Mouse (Mus musculus) spleen, adult 2 months (tissue): ENCODE measurements at regions not wholly inside any gene's neighbourhood (a gene's known extent, or its start where the extent isn't known, plus 50 kb on each side); places are given as distances from the start of the nearest gene placed in this dataset.

ENCODE experiments used
- DNase-seq, 2 experiments: peaks; one replicate each; pipeline versions ENCODE4 v3.0.0 to v3.0.0-alpha.2; 2012 to 2021; ENCODE audit warnings: low spot score in 2 of 2, low read depth in 1 of 2
- H3K27ac ChIP-seq: fragments of 200-500 bp; 2 replicates; pipeline ENCODE4 v1.5.1; 2012; ENCODE audit warnings: low read length, inconsistent platforms; ENCODE audit not compliant: insufficient read depth
- H3K27me3 ChIP-seq: fragments of 200-500 bp; 2 replicates; pipeline ENCODE4 v1.6.1; 2012; ENCODE audit warnings: mild to moderate bottlenecking, moderate library complexity, low read length, inconsistent platforms; ENCODE audit not compliant: control insufficient read depth, insufficient read depth
- H3K36me3 ChIP-seq: fragments of 200-500 bp; 2 replicates; pipeline ENCODE4 v1.6.1; 2012; ENCODE audit warnings: mild to moderate bottlenecking, low read length, inconsistent platforms; ENCODE audit not compliant: control insufficient read depth, insufficient read depth
- H3K4me1 ChIP-seq: fragments of 200-500 bp; 2 replicates; pipeline ENCODE4 v1.6.1; 2011; ENCODE audit warnings: inconsistent platforms; ENCODE audit not compliant: control insufficient read depth, insufficient read depth, insufficient read length
- H3K4me3 ChIP-seq: fragments of 200-500 bp; 2 replicates; pipeline ENCODE4 v1.5.1; 2011; ENCODE audit warnings: mild to moderate bottlenecking, inconsistent platforms; ENCODE audit not compliant: insufficient read depth, insufficient read length; ENCODE audit errors: extremely low read depth
- CTCF ChIP-seq: fragments of 200-500 bp; IDR thresholded peaks from 2 replicates; pipeline ENCODE4 v1.5.1; 2011; ENCODE audit warnings: mild to moderate bottlenecking, inconsistent platforms; ENCODE audit not compliant: insufficient read depth, insufficient read length, insufficient replicate concordance; ENCODE audit errors: extremely low read depth
- POLR2A ChIP-seq: fragments of 200-500 bp; IDR thresholded peaks from 2 replicates; pipeline ENCODE4 v1.6.1; 2011; ENCODE audit warnings: low read depth, low read length, inconsistent platforms
- WGBS: fragments of 180-500 bp; shearing (Covaris S2); methylation state at CpG from one replicate; pipeline ENCODE4 v1.1.7; 2018; 5-methylcytosine and 5-hydroxymethylcytosine counted together

DNA sequence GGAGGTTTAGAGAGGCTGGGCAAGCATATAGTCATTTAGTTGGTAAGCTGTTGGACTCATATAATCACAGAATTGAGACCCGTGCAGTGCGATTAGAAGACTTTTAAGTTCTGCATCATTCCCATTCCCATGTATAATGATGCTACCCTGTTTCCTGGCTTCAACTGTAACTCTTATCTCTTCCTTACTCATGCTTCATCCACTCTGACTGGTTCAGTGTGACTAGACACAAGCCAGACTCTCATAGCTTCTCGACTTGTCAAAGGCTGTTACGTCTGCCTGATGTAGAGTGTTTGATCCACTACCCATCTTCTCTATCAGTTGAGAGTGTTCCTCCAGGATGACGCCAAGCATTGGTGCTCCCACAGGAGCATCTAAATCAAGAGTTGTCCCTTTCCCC lies 131.6 kb downstream of the Dact1 start:
- Histone ChIP-seq H3K27ac (no peak overlapping the region), H3K4me3 (no peak overlapping the region), H3K36me3 (no peaks in the 10 kb centered on the region), H3K27me3 (no peaks in the 10 kb centered on the region), H3K4me1 (no peaks in the 10 kb centered on the region)
- 93% methylated on average over 5 of the region's 5 CpGs for WGBS
- DNase-seq, result no peak
- TF ChIP-seq CTCF, result no peak

DNA sequence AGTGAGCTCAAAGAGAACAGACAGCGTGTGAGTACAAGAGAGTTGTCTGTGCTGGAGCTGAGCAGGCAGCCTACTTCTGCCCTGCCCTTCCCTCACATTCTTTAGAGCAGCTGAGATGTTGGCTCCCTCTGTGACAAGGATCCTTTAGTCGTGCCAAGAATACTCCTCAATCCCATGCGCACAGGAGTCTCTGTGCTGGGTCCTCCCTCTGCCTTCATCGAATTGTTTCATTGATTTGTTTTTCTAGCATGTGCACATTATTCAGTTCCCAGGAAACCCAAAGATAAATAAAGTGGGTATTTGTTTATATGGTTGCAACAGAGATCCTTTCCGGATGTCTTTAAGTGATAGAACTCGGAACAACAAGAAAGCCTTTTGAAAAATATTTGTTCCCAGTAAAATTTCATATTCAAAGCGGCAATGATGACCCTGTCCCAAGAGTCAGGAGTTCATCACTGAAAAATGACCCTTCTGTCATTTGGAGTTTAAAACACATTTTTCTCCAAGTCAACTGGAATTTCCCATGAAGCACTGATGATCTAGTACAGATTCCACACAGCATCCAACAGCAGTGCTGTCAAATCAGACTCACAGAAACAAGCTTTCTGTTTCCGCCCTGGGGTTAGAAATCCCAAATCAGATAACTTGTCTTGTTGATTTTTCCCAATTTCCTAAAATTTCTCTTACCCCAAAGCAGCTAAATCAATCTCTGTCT lies 136.7 kb downstream of the Dact1 start:
- Histone ChIP-seq H3K36me3 (no peaks in the 10 kb centered on the region), H3K4me3 (no peak overlapping the region), H3K27ac (no peak overlapping the region), H3K27me3 (no peaks in the 10 kb centered on the region), H3K4me1 (no peaks in the 10 kb centered on the region)
- WGBS, result 77% methylated on average over 8 of the region's 8 CpGs
- no peak for DNase-seq
- TF ChIP-seq CTCF (no peak), POLR2A (no peak)

DNA sequence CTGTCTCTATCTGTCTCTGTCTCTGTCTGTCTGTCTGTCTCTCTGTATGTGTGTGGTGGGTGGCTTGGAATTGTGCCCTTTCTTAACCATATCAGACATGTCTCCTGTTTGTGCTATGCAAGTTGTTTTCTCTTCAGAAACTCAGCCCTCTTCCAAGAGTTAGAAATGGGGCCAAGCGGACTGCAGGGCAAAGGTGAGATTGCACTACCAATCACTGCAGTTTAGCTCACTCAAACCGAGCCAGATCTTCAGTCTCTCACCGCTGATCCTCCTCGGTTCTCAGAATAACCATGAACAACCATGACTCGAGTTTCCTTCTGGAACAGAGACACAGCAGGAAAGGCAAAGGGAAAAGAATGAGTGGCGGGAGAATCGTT lies 137.2 kb downstream of the Dact1 start:
- no peak overlapping the region for H3K27ac ChIP-seq
- TF ChIP-seq CTCF, result no peak
- no peak for TF ChIP-seq POLR2A
- no peaks in the 10 kb centered on the region for H3K4me1 ChIP-seq
- 50% methylated on average over 7 of the region's 7 CpGs for WGBS
- no peaks in the 10 kb centered on the region for H3K36me3 ChIP-seq
- H3K27me3 ChIP-seq, result no peaks in the 10 kb centered on the region
- no peak overlapping the region for H3K4me3 ChIP-seq
- no peak for DNase-seq

DNA sequence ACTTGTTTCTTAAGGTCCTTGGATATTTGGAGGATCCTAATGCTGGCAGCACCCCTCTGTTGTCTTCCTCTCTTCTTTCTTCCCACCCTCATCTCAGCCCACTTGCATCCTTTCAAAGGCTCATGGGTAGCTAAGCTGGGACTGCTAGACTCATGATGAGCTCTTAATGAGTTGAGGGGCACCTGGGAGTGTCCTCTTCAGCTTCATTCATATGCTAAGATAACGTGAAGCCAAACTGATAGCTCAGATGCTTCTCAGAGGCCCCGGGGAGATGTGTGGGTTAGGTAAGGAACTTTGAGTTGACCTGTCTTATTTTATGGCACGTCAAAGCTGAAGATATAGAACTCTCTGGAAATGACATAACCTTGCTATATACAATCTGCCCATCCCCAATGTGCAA lies 139.3 kb downstream of the Dact1 start:
- Histone ChIP-seq H3K36me3 (no peaks in the 10 kb centered on the region), H3K27me3 (no peaks in the 10 kb centered on the region), H3K4me1 (no peaks in the 10 kb centered on the region), H3K27ac (no peak overlapping the region), H3K4me3 (no peak overlapping the region)
- WGBS, result 75% methylated on average over 3 of the region's 3 CpGs
- no peak for DNase-seq
- TF ChIP-seq CTCF (no peak), POLR2A (no peak)

DNA sequence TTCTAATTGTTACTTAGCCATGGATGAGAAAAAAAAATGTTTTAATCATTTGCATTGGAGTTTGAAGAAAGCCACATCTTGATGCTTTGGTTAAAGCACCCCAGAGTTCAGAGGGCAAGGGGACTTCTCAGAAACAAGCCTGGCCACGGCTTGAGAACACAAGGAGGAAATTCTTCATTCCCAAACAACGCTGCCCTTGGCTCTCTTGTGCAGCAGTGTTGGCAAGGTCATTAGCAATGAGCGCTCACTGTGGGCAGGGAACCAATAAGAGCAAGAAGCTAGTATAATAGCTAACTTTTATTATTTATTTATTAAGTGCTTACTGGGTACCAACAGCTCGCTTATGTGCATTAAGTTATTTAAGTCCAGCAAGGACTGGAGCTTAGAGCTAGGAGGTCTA lies 140.4 kb downstream of the Dact1 start:
- Histone ChIP-seq H3K4me3 (no peak overlapping the region), H3K27ac (no peak overlapping the region), H3K36me3 (no peaks in the 10 kb centered on the region), H3K4me1 (no peaks in the 10 kb centered on the region), H3K27me3 (no peaks in the 10 kb centered on the region)
- 77% methylated on average over 4 of the region's 4 CpGs for WGBS
- TF ChIP-seq POLR2A, result no peak
- TF ChIP-seq CTCF, result no peak
- DNase-seq, result no peak

DNA sequence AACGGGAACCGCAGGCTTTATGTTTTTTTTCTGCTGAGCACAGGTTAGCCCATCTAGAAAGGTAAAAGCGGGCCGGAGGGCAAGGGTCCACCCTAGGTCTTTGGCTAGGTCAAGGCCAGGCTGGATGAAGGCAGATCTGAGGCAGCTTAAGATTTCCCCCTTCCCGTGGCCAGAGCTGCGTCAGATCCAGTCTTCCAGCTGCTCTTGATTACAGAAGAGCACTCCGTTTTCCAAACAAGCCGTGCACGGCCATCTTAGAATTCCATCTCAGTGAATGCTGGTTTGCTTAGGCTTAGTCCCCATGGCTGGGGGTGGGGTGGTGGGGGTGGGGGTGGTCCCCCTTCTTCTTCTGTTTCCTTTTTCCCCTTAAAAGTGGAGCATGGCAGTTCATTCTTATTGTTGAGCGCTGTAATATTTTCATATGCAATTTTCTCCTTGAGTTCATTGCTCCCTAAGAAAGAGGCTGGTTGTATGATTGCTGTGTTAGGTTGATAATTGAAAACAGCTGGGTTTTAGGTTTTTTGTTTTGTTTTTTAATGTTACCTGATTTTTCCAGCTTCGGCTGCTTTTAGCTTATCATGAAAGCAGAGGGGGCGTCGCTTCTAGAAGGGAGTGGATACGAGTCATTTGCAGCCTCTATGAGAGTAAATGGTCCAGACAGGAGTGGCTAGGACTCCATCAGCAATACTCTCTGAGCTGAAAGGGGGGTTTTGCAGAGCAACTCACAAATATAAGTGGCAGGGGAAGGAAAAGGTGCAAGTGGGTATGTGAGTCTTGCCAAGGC lies 141.2 kb downstream of the Dact1 start:
- 90% methylated on average over 14 of the region's 14 CpGs for WGBS

DNA sequence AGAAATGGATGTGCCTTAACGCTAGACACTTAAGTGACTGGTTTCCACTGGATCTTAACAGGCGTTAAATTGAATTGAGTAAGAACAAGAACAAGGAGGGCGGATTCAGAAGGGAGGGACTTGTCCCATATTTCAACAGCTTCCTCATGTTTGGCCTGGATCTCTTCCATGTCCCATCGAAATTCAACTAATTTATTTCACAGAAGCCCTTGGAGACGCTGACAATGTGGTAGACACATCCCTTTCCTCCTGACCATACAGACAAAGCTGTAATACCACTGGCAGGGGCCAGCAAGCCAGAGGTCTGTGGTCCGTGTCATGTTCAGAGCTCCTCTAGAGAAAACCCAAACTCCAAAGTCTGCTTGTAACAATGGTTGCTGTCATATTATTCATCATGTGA lies 147.2 kb downstream of the Dact1 start:
- Histone ChIP-seq H3K4me1 (no peaks in the 10 kb centered on the region), H3K36me3 (no peaks in the 10 kb centered on the region), H3K27ac (no peak overlapping the region), H3K4me3 (no peak overlapping the region), H3K27me3 (no peaks in the 10 kb centered on the region)
- TF ChIP-seq POLR2A (no peak), CTCF (no peak)
- 85% methylated on average over 6 of the region's 6 CpGs for WGBS
- no peak for DNase-seq

More for the DNA sequence above, 141.2 kb downstream of the Dact1 start:
- H3K27ac ChIP-seq, result no peak overlapping the region
- no peaks in the 10 kb centered on the region for H3K27me3 ChIP-seq
- TF ChIP-seq CTCF (no peak), POLR2A (no peak)
- no peaks in the 10 kb centered on the region for H3K36me3 ChIP-seq
- H3K4me3 ChIP-seq, result no peak overlapping the region
- no peaks in the 10 kb centered on the region for H3K4me1 ChIP-seq
- DNase-seq, result no peak
